Mouse (Mus musculus) ovary, adult 18-20 months (tissue): ENCODE results near the gene Sync.
A peak's percentile ranks its signal among the peaks of the same experiment; 100 is the strongest.

Experiments used
- DNase-seq: peaks from one replicate; pipeline ENCODE4 v3.0.0; 2022; ENCODE audit warnings: low spot score, mixed read lengths

Sync gene

DNA sequence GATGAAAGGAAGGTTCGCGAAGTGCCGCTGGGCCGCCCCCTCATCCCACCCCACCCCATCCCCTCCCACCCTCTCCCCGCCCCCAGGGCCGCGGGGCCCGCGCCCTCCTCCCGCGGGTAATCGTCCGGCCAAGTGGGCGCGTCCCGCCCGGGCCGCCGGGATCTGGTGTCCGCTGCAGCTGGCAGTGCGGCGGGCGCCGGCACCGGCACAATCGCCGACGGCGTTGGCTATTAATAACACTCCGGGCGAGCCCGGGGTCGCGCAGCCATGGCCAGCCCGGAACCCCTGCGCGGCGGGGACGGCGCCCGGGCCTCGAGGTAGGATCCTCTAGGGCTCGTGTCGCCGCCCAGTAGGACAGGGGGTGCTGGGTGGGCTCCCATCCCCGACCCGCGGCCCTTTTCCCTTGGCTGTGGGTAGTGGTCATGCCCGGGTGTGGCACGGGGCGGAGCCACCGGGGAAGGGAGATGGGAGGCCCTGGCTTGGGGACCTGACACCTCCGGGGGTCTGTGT lies at the start of gene Sync:
Gene Sync (plus strand): TSS at position 146 of the 510 bp plus-strand sequence.
- no peak for DNase-seq

- DNase-seq = no peak
Observed at GRCm38 (mm10) chr4:129237843-129238441, 49.5 kb upstream of the Sync start.

- DNase-seq = no peak
Observed at GRCm38 (mm10) chr4:129238579-129239016, 48.8 kb upstream of the Sync start.

DNA sequence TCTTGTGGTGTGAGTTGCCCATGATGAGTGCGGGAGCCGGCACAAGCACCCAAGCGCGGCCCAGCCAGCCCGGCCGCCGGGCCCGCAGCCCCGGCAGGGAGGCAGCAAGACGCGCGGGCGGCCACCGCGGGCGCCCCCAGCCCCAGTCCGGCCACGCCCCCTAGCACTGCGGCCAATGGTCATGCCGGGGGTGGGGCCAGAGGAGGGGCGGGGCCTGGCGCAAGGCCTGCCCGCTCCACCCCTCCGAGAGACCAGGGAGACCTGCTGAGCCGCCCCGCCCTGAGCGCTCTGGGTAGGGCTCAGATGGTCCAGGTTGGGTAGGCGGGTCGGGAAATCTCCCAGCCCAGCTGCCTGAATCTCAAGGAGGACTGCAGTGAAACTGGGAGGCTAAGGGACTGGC lies 48.3 kb upstream of the Sync start:
- DNase-seq = peak; percentile 73

GRCm38 (mm10) chr4:129241898-129242297 lies 45.5 kb upstream of the Sync start:
- no peak for DNase-seq

DNA sequence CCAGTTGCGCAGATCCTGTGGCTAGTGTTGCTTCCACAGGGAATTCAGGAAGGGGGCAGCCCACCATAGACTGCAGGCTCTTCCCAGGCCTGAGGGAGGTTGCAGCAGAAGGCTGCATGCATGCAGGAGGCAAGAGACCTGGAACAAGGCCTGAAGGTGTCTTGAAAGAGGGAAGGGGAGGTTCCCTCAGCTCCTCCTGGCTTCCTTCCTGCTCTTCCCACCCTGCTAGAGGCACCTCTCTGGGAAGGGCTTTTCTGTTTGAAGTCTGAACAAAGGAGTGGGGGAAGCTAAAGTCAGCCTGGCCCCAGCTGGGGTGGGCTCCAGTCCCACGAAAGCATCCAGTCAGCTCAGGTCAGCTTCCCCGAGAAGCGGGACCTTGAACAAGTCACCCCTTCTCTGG lies 45.1 kb upstream of the Sync start:
- no peak for DNase-seq

GRCm38 (mm10) chr4:129242761-129243160 lies 44.7 kb upstream of the Sync start:
- no peak for DNase-seq

DNA sequence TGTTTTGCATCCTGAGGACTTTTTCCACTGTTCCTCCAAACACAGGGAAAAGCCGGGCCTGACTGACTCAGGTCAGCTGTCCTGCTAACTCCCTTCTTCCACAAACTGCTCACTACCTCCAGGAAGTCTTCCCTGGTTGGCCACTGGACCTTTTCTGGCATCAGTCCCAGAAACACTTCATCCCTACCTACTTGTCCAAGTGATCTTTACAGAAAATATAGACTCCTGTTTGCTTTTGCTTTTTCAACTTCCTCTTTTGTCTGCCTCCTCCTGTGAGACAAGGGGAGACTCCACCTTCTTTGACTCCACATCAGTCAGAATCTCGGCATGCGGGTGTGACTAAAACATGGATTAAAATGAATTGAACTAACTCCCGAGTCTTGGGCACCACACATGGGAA lies 42.6 kb upstream of the Sync start:
- no peak for DNase-seq

- no peak for DNase-seq
Observed at GRCm38 (mm10) chr4:129246360-129247301, 40.8 kb upstream of the Sync start.

GRCm38 (mm10) chr4:129247381-129248242 lies 39.8 kb upstream of the Sync start:
- no peak for DNase-seq

DNA sequence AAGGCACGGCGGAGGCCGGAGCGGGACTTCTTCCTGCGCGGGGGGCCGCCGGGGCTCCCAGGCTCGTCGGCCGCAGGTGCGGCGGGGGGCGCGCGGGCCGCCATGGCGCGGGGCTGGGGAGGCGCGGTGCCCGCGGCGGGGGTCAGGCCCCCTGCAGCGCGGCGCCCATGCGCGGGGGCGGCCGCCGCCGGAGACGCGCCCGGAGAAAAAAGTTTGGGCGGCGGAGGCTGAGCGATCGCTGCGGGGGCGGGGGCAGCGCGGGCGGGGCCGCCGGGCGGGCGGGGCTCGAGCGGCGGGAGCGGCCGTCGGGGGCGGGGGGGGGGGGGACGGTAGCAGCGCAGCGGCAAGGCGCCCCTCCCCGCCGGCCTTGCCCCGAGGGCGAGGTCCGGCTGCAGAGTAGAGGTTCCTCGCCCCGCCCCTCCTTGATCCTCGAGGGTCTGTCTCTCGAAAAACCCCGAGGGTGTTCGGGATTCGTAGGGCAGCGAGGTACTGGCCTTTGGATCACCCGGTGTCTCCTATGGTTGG lies 39.1 kb upstream of the Sync start:
- DNase-seq = no peak

DNA sequence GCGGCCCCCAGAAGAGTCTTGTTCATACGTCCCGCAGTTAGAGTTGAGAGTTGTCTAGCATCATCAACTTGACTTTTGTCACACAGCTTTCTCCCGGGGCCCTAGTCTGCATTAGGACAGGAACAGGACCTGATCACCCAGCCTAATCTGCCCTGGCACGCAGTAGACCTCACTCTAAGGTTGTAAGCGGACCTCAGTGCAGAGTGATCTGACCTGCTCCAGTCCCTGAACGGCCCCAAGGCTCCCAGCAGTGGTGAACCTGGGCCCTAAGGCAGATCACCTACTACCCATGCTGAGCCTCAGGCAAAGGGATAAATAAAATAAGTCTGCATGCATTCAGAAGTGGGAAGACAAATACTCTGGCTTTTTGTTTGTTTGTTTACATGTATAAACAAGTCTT lies 38.1 kb upstream of the Sync start:
- DNase-seq = no peak

DNA sequence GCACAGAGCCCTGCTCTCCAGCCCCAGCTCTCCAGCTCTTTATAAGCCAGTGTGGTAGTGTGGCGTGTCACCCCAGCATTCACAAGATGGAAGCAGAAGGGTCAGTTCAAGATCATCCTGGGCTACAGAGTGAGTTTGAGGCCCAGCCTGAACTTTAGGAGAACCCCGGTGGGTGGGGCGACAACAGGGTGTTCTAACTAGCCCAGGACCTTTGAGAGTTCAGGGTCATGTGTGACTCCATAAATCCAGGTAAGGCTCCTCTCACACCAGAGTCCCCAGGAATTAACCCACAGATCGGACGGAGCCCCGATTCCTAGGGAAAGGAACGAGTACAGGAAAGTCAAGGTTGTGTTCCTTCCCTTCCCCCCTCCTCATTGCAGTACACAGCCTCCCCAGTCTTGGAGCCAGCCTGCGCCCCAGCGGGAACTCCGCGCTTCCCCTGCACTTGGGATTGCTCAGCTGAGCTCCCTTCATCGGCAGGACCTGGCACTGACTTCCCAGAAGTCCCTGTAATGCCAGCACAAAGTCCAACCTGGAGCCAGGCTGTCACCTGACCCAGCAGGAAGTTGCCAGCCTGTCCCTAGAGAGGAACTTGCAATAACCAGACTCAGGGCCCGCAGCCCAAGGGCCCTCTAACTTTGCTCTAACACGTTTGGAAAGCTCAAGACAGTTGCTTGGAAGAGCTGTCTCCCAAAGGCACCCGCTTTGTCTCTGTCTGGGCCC lies 36.5 kb upstream of the Sync start:
- DNase-seq = no peak

DNA sequence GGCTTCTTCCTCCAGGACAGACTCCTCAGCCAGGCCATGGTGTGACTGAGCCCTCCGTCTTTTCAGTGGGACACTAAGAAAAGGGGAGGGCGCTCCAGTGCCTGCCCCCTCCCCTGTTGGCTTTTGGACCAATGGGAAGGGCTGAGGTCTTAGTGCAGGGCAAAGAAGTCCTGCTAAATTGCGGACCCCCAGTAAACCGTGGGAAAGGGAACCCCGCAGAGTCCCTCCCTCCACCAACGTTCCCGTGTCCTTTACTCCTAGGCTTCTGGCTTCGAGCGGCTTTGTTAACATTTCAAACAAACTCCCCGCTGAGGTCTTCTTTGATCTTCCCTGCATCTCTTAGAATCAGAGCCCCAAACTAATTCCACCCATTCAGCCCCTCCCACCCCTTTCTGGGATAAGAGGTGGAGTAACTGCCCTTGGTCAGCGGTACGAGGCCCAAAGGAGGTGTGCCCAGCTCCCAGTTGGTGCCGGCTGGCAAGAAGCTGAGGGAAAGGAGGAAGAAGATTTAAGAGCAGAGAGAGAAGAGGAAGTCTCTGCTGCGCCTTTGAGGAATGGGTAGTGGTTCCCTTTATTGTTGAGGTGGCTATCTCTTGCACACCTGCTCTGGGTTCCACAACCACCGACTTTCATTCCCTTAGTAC lies 35.8 kb upstream of the Sync start:
- DNase-seq = no peak

GRCm38 (mm10) chr4:129252492-129252891 lies 34.9 kb upstream of the Sync start:
- no peak for DNase-seq

GRCm38 (mm10) chr4:129254571-129254970 lies 32.8 kb upstream of the Sync start:
- DNase-seq = no peak

DNA sequence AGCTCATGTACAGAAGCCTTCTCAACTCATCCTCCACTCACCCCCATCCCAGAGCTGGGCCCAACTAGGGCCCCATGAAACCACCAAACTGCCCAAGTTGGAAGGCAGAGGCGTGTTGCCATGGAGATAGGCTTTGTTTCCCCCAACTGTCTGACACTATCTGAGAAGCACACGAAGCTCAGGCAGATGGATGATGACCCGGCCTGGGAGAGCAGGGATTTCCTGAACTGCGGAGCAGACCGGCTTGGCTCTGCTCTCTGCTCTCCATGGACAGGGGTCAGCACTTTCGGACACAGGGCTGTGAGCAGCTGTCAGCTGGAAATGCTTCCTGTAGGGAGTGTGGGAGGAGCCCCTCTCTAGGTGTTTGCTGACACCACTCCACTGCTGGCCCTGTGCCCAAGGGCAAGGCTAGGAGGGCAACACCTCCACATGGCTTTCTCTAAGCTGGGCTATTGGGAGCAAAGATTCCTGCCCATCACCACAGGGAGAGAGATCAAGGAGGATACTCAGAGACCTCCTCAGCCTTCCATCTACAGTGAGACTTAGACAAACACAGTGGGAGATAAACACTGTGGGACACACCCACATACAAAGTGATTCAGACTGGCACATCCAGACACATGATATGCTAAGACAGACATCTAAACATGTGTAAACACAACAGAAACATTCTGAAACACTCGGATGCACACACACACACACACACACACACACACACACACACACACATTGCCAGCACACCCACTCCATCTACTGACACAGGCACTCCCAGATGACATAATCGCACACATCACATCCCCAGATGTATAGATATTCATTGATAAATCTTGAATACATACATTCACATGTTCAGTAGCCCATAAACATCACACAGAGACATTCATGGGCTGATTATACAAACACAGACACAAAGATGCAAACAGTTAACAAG lies 30.7 kb upstream of the Sync start:
- peak; percentile 54 for DNase-seq

- DNase-seq = no peak
Observed at GRCm38 (mm10) chr4:129259101-129259500, 28.3 kb upstream of the Sync start.

GRCm38 (mm10) chr4:129260678-129261077 lies 26.7 kb upstream of the Sync start:
- DNase-seq = no peak

GRCm38 (mm10) chr4:129261196-129261595 lies 26.2 kb upstream of the Sync start, which contains the start of gene C77080:
Gene C77080, minus strand, starts transcription at chr4:129261404.
- no peak for DNase-seq
